Mouse (Mus musculus) stomach, postnatal 0 days (tissue): ENCODE results near the gene Pacsin3.

ENCODE experiments used
- CTCF ChIP-seq: IDR thresholded peaks from 2 replicates; pipeline ENCODE4 v1.5.1; 2016; ENCODE audit warnings: antibody characterized with exemption, low read depth, mild to moderate bottlenecking, moderate library complexity
- EP300 ChIP-seq: optimal IDR thresholded peaks from 2 replicates; pipeline ENCODE3; 2016; ENCODE audit warnings: antibody characterized with exemption

- peak; percentile 96 for TF ChIP-seq CTCF
- TF ChIP-seq EP300: no peak
Observed at GRCm38 (mm10) chr2:91285885-91286505, 30.2 kb downstream of the Pacsin3 start.
